Mouse (Mus musculus): Measurements from ENCODE around the gene Plekha4. TPM values are rescaled to one million over a fixed set of nuclear protein-coding genes. Genes with fewer than 3 reads are reported as not detected.
A peak's percentile ranks its signal among the peaks of the same experiment; 100 is the strongest.

Gene Plekha4
- polyA plus RNA-seq, 1 experiment from 2014 or later, result 0.70 TPM

DNA sequence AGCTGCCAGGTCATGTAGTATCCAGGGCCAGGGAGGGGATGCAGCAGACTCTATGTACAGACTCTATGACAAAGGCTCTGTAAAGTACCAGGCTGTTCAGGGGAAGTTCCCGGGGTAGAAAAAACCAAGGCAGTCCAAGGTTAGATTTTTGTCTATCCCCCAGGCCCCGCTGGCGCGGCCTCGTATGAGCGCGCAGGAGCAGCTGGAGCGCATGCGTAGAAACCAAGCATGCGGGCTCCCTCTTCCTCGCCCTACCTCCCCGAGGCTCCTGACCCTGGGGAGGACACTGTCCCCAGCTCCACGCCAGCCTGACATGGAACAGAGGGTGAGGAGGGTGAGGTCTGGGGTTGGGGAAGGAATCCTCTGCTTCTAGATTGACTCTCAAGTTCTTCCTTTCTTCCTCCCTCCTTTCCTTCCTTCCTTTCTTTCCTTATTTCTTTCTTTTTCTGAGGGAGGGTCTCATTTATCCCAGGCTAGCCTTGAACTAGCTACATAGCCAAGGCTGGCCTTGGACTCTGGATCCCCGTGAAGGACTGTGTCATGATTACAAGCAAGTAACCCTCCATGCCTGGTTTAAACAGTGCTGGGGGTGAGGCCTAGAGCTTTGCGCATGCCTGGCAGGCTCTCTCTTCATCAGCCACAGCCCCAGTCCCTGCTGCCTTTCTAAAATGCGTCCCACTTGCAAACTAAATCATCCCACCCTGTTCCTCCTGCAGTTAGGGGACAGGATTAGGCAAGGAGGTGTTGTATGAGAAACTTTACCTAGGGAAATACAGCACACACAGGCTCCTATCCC, 23.7 kb downstream of the Plekha4 start:
- Histone ChIP-seq H3K36me3 (no peaks in the 10 kb centered on the region), H3K4me2 (replicated peaks) (no peak overlapping the region), H3K4me3 (no peak overlapping the region), H3K9me3 (no peaks in the 10 kb centered on the region), H3K4me1 (no peaks in the 10 kb centered on the region), H3K27ac (replicated peaks) (no peak overlapping the region), H3K27me3 (no peaks in the 10 kb centered on the region), H3K9ac (replicated peaks) (no peak overlapping the region)
- no peak for ATAC-seq (ENCODE audit: low FRiP score, low read depth)
- 85% methylated on average over 16 of the region's 16 CpGs for WGBS

DNA sequence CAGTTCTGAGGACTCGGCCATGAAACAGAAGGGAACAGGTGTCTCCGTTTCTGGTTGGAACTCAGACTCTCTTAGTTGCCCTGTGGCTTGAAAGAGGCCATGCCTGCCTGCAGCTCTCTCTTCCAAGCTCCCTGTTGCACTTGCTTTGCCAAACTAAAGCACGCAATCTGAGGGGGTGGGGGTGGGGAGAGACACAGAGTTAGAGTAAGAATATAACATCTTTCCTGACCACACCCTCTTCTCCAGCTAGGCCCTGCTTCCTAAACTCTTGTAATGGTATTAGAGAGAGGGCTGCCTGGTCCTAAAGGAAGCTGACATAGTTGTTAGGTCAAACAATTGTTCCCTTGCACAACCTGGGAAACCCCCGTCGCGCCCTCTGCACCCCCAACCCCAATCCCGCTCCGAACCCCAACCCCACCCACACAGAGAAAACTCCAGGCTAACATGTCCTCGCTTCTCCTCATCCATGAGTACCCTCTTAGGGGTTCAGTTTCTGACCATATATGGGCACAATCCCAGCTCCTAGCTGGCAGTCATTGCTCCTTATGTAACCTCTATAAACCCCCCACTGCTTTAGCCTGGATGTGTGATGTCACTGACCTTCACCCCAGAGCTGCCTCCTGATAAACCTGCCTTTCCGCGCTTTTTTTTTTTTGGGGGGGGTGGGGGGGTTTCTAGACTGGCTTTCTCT, 24.8 kb downstream of the Plekha4 start:
- 84% methylated on average over 11 of the region's 11 CpGs for WGBS
- Histone ChIP-seq H3K9ac (replicated peaks) (peak overlapping the region; percentile 20; the same call in 1 of the 2 replicates), H3K4me3 (no peak overlapping the region), H3K36me3 (no peaks in the 10 kb centered on the region), H3K4me2 (replicated peaks) (no peak overlapping the region), H3K4me1 (no peaks in the 10 kb centered on the region), H3K27ac (replicated peaks) (no peak overlapping the region), H3K27me3 (no peaks in the 10 kb centered on the region), H3K9me3 (no peaks in the 10 kb centered on the region)
- no peak for ATAC-seq (ENCODE audit: low FRiP score, low read depth)

DNA sequence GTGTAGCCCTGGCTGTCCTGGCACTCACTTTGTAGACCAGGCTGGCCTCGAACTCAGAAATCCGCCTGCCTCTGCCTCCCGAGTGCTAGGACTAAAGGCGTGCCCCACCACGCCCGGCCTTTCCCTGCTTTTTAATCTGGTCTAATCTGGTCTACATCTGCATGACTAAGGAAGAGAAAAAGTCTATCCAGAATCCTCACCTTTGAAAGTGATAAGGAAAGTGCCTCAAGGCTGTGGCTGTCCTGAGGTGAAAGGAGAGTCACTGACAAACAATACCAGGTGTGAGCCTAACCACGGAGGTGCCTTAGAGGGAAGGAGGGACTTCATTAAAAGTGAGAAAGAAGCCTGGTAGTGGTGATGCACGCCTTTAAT, 25.4 kb downstream of the Plekha4 start:
- 85% methylated on average over 8 of the region's 8 CpGs for whole genome bisulfite sequencing
- Histone ChIP-seq H3K9me3 (no peaks in the 10 kb centered on the region), H3K27me3 (no peaks in the 10 kb centered on the region), H3K9ac (replicated peaks) (no peak overlapping the region), H3K36me3 (no peaks in the 10 kb centered on the region), H3K4me3 (no peak overlapping the region), H3K27ac (replicated peaks) (no peak overlapping the region), H3K4me1 (no peaks in the 10 kb centered on the region), H3K4me2 (replicated peaks) (no peak overlapping the region)
- no peak for ATAC-seq (ENCODE audit: low FRiP score, low read depth)

DNA sequence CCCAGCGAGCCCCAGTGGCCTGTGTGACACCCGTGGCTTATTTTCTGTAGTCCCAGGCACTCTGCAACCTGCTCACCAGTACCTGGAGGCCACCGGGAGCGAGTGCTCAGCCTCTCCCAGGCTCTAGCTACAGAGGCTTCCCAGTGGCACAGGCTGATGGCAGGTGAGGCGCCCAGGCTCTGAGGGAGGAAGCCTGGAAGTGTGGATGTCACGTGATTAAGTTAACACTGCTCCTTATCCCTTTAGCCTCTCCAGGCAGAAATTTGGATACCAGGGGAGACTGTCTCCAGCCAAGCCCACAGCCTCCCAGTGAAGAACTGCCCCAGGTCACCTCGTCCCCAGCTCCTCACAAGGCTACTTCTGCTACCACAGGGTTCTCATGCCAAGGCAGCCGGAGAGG, 27.4 kb downstream of the Plekha4 start:
- no peak overlapping the region for H3K4me3 ChIP-seq
- no peaks in the 10 kb centered on the region; the same call in 1 of the 2 replicates for H3K27me3 ChIP-seq
- WGBS, result 72% methylated on average over 8 of the region's 8 CpGs
- no peak overlapping the region for H3K4me2 ChIP-seq (replicated peaks)
- no peak for ATAC-seq (ENCODE audit: low FRiP score, low read depth)
- H3K9me3 ChIP-seq, result no peaks in the 10 kb centered on the region
- no peaks in the 10 kb centered on the region for H3K36me3 ChIP-seq
- H3K27ac ChIP-seq (replicated peaks), result no peak overlapping the region
- no peak overlapping the region for H3K9ac ChIP-seq (replicated peaks)
- H3K4me1 ChIP-seq, result no peaks in the 10 kb centered on the region

- H3K27me3 ChIP-seq, result no peaks in the 10 kb centered on the region; the same call in 1 of the 2 replicates
- 85% methylated on average over 2 of the region's 2 CpGs for WGBS
- no peak overlapping the region for H3K9ac ChIP-seq (replicated peaks)
- H3K4me1 ChIP-seq, result no peaks in the 10 kb centered on the region
- H3K27ac ChIP-seq (replicated peaks), result no peak overlapping the region
- H3K4me3 ChIP-seq, result no peak overlapping the region
- no peaks in the 10 kb centered on the region for H3K36me3 ChIP-seq
- ATAC-seq (ENCODE audit: low FRiP score, low read depth), result no peak
- H3K4me2 ChIP-seq (replicated peaks), result no peak overlapping the region
- no peaks in the 10 kb centered on the region for H3K9me3 ChIP-seq
Observed at GRCm38 (mm10) chr7:45553990-45554389, 27.9 kb downstream of the Plekha4 start.

- Histone ChIP-seq H3K9ac (replicated peaks) (no peak within 1 kb of the TSS), H3K27me3 (no peaks in the 10 kb centered on the region; the same call in 1 of the 2 replicates), H3K9me3 (no peaks in the 10 kb centered on the region), H3K27ac (replicated peaks) (no peak within 1 kb of the TSS), H3K36me3 (no peaks in the 10 kb centered on the region), H3K4me3 (no peak within 1 kb of the TSS), H3K4me2 (replicated peaks) (no peak within 1 kb of the TSS), H3K4me1 (no peaks in the 10 kb centered on the region)
- no peak for ATAC-seq (ENCODE audit: low FRiP score, low read depth)
- WGBS, result 42% methylated on average over 8 of the region's 8 CpGs
Observed at GRCm38 (mm10) chr7:45554744-45555143, 28.6 kb downstream of the Plekha4 start, which contains the start of gene Hsd17b14. TSS of gene Hsd17b14 (plus strand) at chr7:45554893.

DNA sequence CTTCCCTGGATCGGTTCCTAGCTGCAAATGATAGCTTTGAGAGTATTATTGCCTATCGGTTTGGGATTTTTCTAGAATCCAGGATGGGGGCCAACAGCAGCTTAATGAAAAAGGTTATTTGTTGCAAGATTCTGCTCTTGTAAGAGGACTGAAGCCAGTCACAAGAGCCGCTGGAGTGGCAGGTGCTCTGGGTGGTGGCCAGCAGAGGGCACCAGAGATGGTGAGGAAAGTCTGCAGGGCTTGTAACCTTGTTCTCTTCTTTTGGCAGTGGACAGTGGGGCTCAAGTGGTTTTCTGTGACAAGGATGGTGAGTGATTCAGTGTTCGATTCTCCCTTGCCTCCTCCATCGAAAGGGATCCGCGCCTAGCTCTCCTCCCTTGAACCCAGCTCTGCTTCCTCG, 29.7 kb downstream of the Plekha4 start:
- H3K4me1 ChIP-seq, result no peaks in the 10 kb centered on the region
- no peak overlapping the region for H3K4me2 ChIP-seq (replicated peaks)
- 24% methylated on average over 8 of the region's 8 CpGs for WGBS
- ATAC-seq (ENCODE audit: low FRiP score, low read depth), result no peak
- peaks cover 6% of the 10 kb centered on the region for H3K27me3 ChIP-seq
- no peak overlapping the region for H3K27ac ChIP-seq (replicated peaks)
- no peak overlapping the region for H3K4me3 ChIP-seq
- H3K9ac ChIP-seq (replicated peaks), result no peak overlapping the region
- H3K9me3 ChIP-seq, result no peaks in the 10 kb centered on the region
- H3K36me3 ChIP-seq, result no peaks in the 10 kb centered on the region

- Histone ChIP-seq H3K4me3 (no peak overlapping the region), H3K36me3 (no peaks in the 10 kb centered on the region), H3K9me3 (no peaks in the 10 kb centered on the region), H3K9ac (replicated peaks) (no peak overlapping the region), H3K4me1 (no peaks in the 10 kb centered on the region), H3K27me3 (peaks cover 14% of the 10 kb centered on the region), H3K4me2 (replicated peaks) (no peak overlapping the region), H3K27ac (replicated peaks) (no peak overlapping the region)
- 56% methylated on average over 6 of the region's 6 CpGs for WGBS
- no peak for ATAC-seq (ENCODE audit: low FRiP score, low read depth)
Observed at GRCm38 (mm10) chr7:45558907-45559306, 32.8 kb downstream of the Plekha4 start.

GRCm38 (mm10) chr7:45560241-45560640, 34.1 kb downstream of the Plekha4 start:
- WGBS, result 79% methylated on average over 7 of the region's 7 CpGs

DNA sequence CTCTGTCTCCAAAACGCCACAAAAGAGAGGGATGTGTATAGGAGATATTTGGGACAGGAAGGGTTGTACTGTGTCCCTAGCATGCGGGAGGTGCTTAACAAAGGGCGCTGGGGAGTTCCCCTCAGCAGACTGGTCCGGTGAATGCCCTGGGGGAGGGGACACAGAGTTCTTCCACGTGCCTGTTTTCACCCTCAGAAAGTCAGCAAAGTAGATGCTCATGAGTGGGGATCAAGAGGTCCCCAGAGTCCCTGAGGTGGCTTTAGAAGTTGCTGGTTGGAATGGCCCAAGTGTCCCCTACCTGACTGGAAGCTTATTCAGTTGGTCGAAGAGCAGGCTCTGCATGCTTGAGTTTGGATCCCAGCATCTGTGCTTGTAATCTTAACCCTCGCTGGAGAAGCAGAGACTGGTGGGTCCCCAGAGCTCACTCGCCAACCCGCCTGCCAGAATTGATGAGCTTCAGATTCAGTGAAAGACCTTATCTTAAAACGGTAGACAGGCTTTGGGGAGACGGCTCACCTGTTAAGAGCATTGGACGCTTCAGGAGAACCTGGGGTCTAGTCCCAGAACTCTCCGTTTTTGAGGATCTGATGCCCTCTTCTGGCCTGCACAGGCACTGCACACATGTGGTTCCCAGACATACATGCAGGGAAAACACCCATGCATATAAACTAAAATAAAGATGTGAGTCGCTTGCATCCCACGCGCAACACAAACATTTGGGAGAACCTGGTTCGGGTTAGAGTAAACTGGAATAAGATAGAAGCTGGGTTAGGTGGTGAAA, 34.9 kb downstream of the Plekha4 start:
- Histone ChIP-seq H3K4me3 (no peak overlapping the region), H3K4me1 (no peaks in the 10 kb centered on the region), H3K9ac (replicated peaks) (no peak overlapping the region), H3K9me3 (no peaks in the 10 kb centered on the region), H3K27ac (replicated peaks) (no peak overlapping the region), H3K36me3 (no peaks in the 10 kb centered on the region), H3K27me3 (peaks cover 17% of the 10 kb centered on the region), H3K4me2 (replicated peaks) (no peak overlapping the region)
- ATAC-seq (ENCODE audit: low FRiP score, low read depth), result no peak
- WGBS, result 27% methylated on average over 17 of the region's 17 CpGs

More at GRCm38 (mm10) chr7:45560241-45560640, 34.1 kb downstream of the Plekha4 start:
- ATAC-seq (ENCODE audit: low FRiP score, low read depth), result no peak
- H3K27me3 ChIP-seq, result peaks cover 14% of the 10 kb centered on the region
- H3K4me2 ChIP-seq (replicated peaks), result no peak overlapping the region
- H3K9me3 ChIP-seq, result no peaks in the 10 kb centered on the region
- H3K36me3 ChIP-seq, result no peaks in the 10 kb centered on the region
- H3K9ac ChIP-seq (replicated peaks), result no peak overlapping the region
- no peak overlapping the region for H3K27ac ChIP-seq (replicated peaks)
- H3K4me1 ChIP-seq, result no peaks in the 10 kb centered on the region
- no peak overlapping the region for H3K4me3 ChIP-seq

- WGBS, result 60% methylated on average over 12 of the region's 12 CpGs
- Histone ChIP-seq H3K27ac (replicated peaks) (no peak overlapping the region), H3K9ac (replicated peaks) (no peak overlapping the region), H3K4me1 (no peaks in the 10 kb centered on the region), H3K9me3 (no peaks in the 10 kb centered on the region), H3K36me3 (no peaks in the 10 kb centered on the region), H3K4me2 (replicated peaks) (no peak overlapping the region), H3K4me3 (no peak overlapping the region), H3K27me3 (peaks cover 17% of the 10 kb centered on the region)
- no peak for ATAC-seq (ENCODE audit: low FRiP score, low read depth)
Observed at GRCm38 (mm10) chr7:45561624-45562520, 35.7 kb downstream of the Plekha4 start.

Data from midbrain, embryonic 12.5 days (tissue).